Mouse (Mus musculus): ENCODE data around the gene Slc9a5.

Gene Slc9a5

DNA sequence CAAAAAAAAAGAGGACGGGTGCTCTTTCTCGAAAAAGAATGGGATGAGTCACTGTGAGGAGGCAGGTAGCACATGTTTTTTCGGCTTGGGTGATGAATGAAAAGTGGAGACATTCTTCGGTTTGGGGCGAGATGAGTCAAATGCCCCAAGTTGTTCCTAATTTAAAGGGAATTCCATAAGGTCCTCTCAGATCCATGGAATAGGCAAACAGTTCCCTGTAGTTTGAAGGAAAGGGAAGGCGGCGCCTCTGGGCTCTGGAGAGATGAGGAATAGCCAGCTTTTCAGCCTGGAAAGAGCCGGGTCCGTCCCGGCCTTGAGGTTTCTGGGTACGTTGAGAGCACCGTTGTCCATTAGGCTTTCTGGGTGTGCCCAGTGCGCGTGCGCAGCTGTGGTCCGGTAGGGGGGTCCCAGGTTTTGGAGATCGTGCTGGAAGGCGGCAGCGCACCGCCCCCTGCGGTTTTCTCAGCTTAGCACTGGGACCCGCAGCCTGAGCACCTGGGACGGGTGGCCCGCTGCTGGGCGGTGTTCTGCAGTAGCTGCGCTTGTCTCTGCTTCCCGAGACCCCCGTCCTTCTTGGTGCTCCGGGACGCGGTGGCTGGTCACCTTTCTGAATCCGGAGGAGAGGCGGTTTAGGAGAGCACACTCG lies at the start of gene Slc9a5:
TSS of gene Slc9a5 (plus strand) at position 394 of the 646 bp plus-strand sequence.
- DNase-seq: peak in 1 of 2 experiments; percentile 49

DNA sequence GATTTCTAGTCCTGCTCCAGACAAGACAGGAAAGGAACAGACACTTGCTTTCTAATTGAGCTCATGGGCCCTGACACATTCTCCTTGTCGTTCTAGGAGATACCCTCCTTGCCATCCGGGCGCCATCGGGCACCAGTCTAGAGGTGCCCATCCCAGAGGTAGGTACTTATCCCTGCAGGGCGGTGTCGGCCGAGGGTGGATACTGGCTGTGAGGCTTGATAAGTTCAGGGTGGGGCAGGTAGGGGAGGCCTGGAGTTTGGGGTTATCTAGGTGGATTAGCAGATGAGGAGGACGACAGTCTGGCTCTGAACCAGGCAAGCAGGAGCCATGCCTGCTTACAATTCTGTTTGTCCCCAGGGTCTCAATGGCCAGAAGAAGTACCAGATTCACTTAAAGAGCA lies 48.7 kb upstream of the Slc9a5 start:
- DNase-seq: no peak

DNA sequence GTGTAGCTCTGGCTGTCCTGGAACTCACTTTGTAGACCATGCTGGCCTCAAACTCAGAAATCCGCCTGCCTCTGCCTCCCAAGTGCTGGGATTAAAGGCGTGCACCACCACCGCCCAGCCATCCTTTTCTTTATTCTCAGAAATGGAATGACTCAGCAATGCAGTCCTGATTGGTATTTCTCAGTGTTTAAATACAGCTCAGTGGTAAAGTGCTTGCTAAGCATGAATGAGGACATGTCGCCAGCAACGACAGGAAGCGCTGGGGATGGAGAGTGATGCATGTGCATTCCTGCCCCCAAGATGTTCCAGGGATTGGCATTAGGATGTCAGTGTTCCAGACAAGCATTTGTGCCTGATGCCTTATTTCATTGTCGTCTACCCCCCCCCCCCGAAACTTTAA lies 45.2 kb upstream of the Slc9a5 start:
- no peak for DNase-seq

DNA sequence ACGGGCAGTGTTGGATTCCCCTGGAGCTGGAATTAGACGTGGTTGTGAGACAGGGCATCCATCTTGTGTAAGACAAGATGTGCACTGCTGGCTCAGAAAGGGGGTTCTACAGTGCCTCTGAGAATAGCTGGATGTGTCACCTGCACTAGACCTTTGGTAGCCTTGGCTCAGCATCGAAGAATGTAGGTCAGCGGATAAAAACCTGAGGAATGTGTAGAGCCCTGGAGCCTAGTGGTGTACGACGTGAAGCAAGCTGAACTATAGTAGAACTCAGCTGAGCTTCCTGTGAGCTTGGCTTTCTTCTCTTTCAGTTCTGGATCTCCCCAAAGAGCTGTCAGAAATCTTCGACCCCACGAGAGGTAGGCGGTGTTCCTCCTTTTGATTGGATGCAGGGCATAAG lies 44.8 kb upstream of the Slc9a5 start:
- DNase-seq: no peak

DNA sequence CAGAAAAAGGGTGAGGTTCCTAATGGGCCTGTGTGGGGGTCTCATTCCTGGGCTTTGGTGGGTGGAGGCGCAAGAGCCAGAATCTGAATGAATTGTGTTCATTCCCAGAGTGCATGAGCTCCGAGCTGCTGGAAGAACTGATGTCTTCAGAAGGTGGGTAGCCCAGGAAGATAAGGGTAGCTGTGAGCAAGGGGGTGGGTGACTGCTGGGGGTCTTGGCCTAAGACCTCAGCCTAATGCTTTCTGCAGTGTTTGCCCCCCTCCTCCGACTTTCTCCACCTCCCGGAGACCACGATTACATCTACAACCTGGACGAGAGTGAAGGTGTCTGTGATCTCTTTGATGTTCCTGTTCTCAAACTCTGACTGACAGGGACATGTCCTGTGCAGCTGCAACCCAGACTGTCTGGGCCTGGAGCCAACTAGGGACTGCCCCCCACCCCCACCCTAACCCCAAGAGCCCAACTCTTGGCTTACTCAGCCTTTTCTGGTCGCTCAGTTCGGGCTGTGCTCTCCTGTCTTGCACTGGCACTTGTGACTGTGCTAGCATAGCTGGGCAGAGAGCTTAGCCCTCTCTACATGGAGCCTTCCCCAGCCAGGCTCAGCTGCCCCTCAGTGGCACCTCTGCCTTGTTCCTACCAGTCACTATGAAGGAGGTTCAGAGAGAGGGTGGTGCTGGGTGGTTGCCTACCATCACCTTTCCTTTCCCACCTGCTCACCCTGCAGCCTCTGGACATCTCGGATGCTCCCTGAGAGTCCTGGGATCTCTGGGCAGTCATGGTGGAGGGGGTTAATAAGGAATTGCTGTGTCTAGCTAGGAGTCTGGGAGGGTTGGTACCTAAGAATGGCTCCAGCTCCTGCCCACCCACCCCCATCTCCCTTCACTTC lies 44.1 kb upstream of the Slc9a5 start:
- DNase-seq: no peak

DNA sequence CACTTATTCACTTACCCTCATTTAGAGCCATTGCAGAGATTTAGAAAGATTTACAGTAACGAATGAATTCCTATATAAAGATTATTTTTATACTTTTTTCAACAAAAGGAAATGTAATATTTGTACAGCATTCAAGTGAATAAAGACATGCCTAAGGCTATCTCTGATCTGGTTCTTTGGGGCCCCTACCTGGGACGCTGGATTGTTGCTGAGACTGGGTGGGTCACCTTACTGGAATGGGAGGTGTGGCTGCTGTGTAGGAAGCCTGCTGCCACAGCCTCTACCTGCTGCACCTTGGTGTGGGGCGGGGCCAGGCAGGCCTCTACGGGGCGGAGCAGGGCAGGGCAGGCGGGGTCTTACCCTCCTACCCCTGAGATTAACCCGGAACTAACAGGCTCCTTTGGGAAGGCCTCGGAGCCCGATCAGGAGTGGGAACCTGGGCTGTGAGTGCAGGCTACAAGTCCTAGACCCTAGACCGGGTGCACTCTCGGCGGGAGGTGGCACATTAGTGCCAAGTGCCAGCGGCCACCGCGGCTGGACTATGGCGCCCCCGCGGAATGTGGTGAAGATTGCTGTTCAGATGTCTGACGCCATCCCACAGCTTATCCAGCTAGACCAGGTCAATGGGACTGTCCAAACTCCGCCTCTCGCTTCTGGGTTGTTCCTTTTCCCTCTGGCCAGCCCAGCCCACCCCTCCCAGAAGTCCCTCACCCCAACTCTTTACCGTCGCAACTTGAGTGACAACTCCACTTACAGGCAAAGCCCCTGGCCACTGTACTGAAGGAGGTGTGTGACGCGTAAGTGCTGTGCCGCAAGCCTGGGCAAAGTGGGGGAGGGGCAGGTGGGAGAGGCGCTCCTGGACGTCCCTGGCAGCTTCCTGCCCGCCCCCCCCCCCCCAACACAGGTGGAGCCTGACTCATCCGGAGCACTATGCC lies 43.2 kb upstream of the Slc9a5 start, which contains the start of gene Elmo3:
TSS of gene Elmo3 (plus strand) at position 391 of the 935 bp plus-strand sequence.
- DNase-seq: peak; percentile 13 to 17

DNA sequence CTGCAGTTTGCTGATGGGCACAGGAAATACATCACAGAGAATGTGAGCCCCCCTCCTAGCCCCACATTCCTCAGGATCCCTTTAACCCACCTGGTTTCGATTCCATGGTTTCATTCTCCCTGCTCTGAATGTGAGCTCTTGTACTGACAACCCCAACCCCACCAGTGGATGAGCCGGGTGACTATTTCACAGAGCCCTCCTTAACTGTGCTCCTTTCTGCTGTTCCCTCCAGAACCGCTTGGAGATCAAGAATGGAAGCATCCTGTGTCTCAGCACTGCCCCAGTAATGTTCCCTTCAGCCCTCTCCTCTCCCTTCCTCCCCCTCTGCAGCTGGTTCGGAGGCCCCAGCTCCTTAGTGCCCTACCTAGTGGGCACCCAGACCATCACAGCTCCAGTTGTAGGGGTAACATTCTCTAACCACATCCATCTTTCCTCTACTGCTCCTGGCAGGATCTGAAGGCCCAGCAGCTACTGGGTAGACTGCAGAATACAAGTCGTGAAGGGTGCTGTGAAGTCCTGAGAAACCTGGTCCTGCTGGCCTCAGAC lies 42.4 kb upstream of the Slc9a5 start:
- no peak for DNase-seq

DNA sequence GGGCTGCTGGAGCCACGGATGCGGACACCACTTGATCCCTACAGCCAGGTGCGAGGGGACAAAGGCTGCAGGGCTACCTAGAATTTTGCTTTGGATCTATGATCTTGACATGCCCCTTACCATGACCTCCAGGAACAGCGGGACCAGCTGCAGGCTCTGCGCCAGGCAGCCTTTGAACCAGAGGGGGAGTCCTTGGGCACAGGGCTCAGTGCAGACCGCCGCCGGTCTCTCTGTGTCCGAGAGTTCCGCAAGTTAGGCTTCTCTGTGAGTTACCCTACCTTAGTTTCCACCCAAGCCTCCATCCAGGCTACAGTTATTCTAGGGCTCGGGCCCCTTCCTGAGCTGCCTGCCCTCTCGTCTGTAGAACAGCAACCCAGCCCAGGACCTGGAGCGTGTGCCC lies 41.0 kb upstream of the Slc9a5 start:
- no peak for DNase-seq

DNA sequence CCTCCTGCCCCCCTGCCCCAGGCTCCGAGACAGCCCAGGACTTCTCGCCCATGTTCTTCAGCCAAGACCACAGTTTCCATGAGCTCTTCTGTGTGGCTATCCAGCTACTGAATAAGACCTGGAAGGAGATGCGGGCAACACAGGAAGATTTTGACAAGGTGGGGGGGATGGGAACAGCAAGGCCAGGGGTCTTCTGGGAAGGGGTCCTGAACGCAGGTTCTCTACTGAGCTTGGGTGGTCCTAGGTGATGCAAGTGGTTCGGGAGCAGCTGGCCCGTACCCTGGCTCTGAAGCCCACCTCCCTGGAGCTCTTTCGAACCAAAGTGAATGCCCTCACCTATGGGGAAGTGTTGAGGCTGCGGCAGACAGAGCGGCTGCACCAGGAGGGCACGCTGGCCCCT lies 40.2 kb upstream of the Slc9a5 start:
- no peak for DNase-seq

DNA sequence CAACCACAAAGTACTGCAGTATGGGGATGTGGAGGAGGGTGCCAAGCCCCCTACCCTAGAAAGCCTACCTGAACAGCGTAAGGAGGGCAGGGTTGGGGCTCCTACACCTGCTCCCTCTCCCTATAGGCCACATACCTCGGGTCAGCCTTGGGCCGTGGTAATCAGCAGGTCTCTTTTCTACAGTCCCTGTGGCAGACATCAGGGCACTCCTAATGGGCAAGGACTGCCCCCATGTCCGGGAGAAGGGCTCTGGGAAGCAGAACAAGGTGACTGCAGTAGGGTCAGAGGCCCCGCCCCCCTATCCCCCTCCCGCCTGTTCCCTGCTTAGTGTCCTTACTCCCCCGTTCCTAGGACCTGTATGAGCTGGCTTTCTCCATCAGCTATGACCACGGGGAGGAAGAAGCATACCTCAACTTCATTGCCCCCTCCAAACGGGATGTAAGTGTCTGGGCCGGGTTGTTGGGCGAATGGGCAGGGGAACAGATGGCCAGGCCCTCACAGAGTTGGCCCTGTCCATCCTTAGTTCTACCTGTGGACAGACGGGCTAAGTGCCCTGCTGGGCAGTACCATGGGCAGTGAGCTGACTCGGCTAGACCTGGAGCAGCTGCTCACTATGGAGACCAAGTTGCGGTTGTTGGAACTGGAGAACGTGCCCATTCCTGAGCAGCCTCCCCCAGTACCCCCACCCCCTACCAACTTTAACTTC lies 39.3 kb upstream of the Slc9a5 start:
- no peak for DNase-seq

DNA sequence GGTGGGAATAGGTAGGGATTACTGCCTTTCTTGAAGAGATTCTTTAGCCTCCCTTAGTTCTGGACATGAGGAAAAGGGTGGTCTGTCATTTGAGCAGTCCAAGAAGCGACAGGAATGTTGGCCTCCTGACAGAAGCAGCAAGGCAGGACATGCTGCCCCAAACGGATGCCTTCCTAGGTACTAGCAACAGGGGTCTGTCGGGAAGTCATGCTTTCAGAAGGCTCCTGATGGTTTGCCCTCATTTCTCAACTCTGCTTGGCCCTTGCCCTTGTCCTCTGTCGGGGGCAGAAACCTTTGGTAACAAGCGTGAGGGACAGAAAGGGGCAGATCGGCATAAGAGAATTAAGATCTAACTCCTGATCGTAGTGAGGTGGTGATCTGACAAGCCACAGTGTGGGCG lies 38.5 kb upstream of the Slc9a5 start:
- no peak for DNase-seq

DNA sequence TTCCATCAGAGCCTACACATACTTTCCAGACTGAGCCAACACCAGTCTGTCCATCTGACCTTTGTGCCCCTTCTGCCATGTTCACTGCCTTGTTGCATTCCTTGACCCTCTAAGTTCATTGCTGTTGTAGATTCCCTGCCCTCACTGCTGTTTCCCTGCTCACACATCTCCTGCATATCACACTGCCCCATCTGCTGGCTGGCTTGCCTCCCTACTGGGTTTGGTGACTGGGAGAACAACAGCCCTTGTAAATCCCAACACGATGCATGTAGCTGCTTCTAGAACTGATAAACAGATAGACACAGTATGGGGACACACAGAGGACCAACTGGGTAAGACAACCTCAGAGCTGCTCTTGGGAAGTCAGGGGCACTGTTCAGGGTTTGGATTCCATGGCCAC lies 36.9 kb upstream of the Slc9a5 start:
- no peak for DNase-seq

DNA sequence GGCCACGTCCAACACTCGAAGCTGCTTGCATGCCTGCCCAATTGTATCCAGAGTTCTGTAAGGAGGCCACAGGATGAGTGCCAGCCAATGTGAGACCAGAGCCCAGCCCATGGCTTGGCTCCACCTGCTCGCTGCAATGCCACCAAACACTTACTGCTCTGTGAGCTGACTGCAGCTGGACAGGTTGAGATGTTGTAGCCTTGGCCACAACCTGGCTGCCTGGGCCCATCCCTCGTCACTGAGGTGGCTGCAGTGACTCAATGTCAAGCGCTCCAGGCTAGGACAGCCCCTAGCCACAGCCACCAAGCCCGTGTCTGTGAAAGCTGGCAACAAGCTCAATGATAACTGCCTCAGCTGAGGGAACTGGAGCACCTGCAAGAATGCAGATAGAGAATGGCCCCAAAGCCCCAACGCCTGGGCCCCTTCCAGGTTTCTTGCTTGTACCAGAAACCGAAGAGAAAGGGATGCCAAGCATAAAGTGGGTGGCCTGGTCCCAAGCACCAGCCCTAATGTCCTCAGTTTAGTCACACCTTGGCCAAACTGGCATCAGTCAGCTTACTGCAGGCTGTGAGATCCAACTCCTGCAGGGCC lies 35.7 kb upstream of the Slc9a5 start:
- no peak for DNase-seq

DNA sequence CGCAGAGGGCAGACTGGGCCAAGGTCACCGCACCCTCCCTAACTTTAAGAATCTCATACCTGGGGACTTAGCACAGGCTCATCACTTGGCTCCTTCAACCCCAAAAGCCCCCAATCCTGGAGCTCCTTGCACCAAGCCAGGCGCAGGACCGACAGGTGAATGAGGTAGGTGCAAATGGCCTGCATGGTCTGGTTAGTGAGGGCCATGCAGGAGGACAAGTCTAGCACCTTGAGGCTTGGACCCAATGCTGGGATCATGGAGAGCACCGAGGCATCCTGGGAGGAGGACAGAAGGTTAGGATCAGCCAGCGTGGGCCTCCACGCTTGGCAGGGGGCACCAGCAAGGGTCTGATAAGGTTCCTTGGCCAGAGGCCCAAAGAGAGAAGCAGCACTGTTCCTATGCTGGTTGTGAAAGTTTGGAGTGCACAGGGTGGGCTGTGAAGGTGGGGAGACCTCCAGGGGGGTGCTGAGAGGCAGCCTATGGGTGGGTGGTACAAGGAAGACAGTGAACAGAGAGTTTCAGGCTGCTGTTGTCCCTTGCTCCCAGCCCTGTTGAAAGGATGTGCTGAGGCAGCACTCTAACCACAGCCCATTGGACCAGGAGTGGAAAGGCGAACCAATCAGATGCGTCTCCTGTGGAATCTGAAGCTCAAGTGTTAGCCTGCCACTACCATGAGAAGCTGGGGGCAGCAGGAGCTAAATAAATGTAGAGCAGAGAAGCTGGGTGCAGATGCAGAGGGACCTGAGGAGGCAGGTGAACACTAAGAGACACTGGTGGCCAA lies 34.8 kb upstream of the Slc9a5 start:
- DNase-seq: no peak

DNA sequence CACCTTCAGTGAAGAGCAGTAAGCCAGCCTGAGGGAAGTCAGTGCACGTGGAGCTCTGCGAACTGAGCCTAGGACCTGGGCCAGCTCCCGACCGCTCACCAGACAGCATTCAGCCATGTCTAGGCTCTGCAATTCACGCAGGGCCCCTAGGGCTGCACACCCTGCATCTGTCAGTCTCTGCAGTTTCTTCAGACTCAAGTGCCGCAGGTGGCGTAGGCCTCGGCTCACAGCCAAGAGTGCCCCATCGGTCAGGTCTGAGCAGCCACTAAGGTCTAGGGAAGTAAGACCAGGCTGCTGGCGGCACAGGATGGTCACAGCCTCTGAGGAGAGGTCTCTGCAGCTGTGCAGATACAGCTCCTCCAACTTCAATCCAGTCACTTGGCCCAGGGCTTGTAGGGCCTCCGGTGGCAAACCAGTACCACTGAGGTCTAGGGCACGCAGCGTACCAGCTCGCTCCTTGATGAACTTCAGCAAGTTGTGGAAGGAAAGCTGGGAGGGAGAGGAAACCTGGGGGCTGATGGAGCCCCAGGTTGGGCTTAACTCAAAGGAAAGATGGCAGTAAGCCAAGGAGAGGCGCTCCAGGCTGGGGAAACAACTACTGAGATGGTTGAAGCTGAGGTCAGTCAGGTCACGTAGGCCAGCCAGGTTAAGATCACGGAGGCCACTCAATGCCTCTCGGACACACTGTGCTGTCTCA lies 33.4 kb upstream of the Slc9a5 start:
- no peak for DNase-seq

DNA sequence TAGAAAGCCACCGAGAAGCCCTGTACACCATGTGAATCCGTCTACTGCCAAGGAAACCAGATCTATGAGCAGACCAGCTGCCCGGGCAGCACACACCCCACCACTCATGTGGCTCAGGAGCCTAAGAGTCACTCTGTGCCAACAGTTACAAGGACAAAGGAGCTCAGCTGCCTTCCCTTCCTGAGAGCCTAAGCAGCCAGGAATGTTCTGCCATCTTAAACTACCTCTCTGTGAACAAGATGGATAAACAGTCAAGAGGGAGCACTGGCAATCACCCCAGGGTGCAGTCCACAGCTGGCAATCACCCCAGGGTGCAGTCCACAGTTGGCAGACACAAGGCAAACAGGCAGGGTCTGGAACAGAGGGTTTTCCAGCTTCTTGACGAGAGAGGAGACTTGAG lies 30.7 kb upstream of the Slc9a5 start:
- no peak for DNase-seq

DNA sequence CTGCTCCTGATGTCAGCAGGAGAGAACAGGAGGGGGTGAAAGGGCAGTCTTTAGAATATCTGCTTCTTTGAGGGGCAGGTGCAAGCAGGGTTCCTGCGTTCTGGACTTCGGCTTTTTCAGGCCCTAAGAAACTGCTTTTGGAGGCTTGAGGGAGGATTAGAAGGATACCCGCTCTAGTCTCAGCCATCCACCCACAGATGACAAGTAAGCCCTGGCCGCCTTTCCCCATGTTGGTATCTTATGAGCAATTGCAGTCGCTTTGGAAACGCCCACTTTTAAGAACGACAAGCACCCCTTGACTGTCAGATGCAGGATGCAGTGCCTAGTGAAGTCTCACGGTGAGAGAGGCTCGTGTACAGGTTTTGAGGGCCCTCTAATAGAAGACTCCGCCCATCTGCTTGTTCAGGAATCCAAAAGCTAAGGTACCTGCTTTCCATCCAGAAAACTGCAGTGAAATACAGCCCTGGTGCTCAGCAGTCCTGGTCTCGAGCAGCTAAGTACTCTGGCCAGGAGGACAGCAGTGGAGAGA lies 29.9 kb upstream of the Slc9a5 start:
- no peak for DNase-seq

DNA sequence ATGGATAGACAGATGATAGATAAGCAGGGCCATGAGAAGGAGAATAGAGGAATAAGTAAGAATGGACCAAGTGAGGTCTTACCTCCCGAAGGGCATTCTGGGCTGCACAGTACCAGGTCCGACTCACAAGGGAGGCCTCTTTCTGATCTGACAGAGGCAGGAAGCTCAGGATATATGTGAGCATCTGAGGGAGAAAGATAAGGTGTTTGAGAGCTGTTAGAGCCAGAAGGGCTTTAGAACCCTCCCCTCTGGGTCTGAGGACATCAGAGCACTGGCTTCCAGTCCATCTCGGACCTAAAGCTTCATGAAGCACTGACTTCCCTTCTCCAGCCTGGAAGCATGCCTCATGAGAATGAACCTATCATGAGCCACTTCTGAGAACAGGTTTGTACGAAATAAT lies 25.5 kb upstream of the Slc9a5 start:
- DNase-seq: no peak

DNA sequence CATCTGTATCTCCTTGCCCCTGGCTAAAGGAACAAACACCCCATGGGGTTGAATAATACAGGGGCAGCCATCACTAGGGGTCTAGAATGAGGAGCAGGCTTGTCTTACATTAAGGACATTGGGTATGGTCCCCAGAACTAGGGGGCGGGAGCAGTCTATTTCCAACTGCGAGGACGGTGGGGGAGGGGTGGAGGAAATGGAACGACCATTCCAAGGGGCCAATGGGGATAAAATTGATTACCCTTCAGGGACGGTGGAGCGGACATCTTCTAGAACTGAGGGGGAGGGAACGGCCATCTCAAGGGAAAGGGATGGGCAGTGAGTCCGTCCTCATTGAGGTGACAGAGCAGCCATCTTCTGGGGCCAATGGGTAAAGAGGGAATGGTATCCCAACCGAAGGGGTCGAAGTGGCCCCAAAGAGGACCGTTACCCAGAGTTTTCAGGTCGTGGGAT lies 23.0 kb upstream of the Slc9a5 start:
- no peak for DNase-seq

DNA sequence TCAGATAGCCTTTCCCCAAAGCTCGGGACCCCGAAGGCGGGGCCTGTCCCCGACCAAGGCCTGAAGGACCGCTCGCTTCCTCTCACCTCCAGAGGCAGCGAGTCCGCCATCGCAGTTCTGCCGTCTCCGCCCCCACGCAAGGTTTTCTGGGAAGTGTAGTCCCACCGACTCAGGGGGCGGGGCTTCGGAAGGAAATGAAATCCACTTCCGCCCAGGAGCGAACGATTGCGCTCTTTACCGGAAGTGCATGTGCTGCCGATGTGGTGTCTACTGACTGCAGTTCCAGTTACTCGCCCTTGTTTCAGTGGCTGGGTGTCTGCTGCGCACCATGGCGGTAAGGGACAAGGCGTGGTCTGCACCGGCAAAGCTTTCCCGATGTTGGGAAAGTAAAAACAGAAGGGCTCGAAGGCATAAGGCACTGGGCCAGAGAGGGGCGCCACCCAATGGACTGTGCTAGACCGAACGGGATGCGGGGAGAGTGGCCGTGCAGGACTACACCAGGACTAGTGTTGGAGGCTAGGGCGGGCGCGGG lies 22.4 kb upstream of the Slc9a5 start, which contains the start of the genes Lrrc29 and Tmem208:
TSS of gene Lrrc29 (minus strand) at position 138 of the 532 bp plus-strand sequence.
TSS of gene Tmem208 (plus strand) at position 214 of the 532 bp plus-strand sequence.
- DNase-seq: peak; percentile 98 to 99
